Mouse (Mus musculus): ENCODE measurements at regions not wholly inside any gene's neighbourhood (a gene's known extent, or its start where the extent isn't known, plus 50 kb on each side); places are given as distances from the start of the nearest gene placed in this dataset.

DNA sequence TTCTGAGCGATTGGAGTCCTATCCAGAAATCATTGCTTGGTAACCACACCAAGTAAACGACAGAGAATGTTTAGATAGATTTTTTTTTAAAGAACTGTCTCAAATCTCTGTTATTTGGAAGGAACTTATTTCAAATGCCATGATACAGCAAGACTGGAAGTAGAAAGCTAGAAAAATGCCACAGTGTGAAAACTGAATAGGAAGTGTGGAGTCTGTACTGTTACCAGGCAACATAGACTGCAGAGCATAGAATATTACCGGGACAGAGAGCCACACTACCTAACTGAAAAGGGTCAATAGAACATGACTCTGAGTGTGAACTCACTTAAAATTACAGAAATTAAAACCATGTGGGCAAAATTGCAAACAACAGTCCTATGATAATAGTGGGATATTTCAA is 52.4 kb upstream of the Adcy1 start:
- H3K27me3 ChIP-seq (ENCODE audit: insufficient read depth, poor library complexity, severe bottlenecking): no peaks in the 10 kb centered on the region
- H3K4me1 ChIP-seq (replicated peaks): no peaks in the 10 kb centered on the region
- DNase-seq (ENCODE audit: low spot score): no peak
- no peak overlapping the region for H3K27ac ChIP-seq
- H3K36me3 ChIP-seq: no peaks in the 10 kb centered on the region
- 82% methylated on average over 3 of the region's 3 CpGs for WGBS
- no peak overlapping the region for H3K4me3 ChIP-seq
- H3K9me3 ChIP-seq: no peaks in the 10 kb centered on the region

DNA sequence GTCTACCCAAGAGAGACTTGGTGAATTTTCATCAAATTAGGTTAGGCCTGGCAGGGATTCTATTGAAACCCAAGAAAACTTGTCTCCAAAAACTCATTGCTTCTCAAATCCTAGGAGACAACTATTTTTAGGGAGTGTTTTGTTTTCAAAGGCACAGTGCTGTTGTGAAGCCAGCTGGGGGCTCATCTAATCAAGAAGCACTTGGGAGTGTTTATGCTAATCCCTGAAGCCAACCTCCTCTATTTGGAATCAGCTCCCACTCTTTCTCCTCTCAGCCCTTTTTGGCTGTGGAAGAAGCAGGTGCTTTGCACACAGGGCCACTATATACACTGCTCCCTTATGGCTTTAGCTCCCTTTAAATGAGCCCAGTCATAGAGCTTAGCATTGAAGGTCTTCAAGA is 64.0 kb upstream of the Adcy1 start:
- H3K9me3 ChIP-seq: no peaks in the 10 kb centered on the region
- no peaks in the 10 kb centered on the region for H3K36me3 ChIP-seq
- no peaks in the 10 kb centered on the region for H3K4me1 ChIP-seq (replicated peaks)
- H3K4me3 ChIP-seq: no peak overlapping the region
- H3K27me3 ChIP-seq (ENCODE audit: insufficient read depth, poor library complexity, severe bottlenecking): no peaks in the 10 kb centered on the region
- H3K27ac ChIP-seq: no peak overlapping the region
- no peak for DNase-seq (ENCODE audit: low spot score)

DNA sequence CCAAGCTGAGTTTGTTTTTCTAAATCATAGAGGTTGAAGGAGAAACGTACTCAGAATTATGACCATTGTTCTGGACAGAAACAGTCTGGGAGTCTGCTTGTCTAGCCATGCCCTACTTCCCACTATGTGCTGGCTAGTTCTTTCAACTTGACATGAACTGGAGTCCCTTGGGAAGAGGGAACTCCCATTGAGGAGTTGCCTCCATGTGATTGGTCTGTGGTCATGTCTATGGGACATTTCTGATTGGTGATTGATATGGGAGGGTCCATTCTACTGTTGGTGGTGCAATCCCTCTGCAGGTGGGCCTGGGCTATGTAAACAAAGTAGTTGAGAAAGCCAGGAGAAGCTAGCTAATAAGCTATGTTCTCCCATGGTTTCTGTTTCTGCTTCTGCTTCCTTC is 64.5 kb upstream of the Adcy1 start:
- Histone ChIP-seq H3K4me1 (replicated peaks) (no peaks in the 10 kb centered on the region), H3K27me3 (ENCODE audit: insufficient read depth, poor library complexity, severe bottlenecking) (no peaks in the 10 kb centered on the region), H3K4me3 (no peak overlapping the region), H3K9me3 (no peaks in the 10 kb centered on the region), H3K27ac (no peak overlapping the region), H3K36me3 (no peaks in the 10 kb centered on the region)
- WGBS: 72% methylated on average over 1 of the region's 1 CpGs
- DNase-seq (ENCODE audit: low spot score): no peak

DNA sequence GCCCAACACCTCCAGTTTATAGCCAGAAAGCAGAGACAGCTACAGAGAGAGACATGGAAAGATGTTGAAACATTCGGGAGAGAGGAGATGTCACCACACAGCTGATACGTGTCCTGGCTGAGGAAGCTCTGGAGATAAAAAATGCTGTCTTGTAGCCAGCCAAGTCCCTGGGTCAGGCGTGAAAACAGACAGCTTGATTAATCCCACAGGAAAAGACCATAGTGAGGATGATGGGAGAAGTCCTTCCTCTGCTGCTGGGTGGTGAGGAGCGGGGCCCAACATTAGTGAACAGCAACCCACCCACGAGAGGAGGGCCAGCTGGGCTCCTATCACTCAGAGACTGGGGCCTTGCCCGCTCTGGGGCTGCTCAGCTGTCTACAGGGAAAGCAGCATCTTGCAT is 65.8 kb upstream of the Adcy1 start:
- H3K36me3 ChIP-seq: no peaks in the 10 kb centered on the region
- no peak for DNase-seq (ENCODE audit: low spot score)
- 86% methylated on average over 6 of the region's 6 CpGs for WGBS

DNA sequence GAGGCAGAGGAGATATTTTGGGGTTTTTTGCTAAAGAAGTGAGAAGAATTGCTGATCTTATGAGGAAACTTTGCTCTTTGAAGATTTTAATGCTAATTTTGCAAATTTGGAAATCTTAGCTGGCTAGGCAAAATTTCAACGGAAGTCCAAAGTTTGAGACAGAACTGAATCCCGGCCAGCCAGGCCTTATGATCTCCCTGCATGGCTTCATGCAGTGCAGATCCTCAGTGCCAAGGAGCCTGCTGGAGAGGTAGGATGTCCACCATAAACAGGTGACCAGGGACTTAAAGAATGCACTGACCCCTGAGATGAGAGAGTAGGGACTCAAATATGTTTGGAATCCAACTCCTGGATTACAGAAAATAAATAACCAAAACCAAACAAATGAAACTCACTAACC is 69.6 kb upstream of the Adcy1 start:
- H3K4me3 ChIP-seq: no peak overlapping the region
- H3K27me3 ChIP-seq (ENCODE audit: insufficient read depth, poor library complexity, severe bottlenecking): no peaks in the 10 kb centered on the region
- no peaks in the 10 kb centered on the region for H3K36me3 ChIP-seq
- DNase-seq (ENCODE audit: low spot score): no peak
- H3K4me1 ChIP-seq (replicated peaks): no peaks in the 10 kb centered on the region
- 94% methylated on average over 2 of the region's 2 CpGs for WGBS
- no peak overlapping the region for H3K27ac ChIP-seq
- H3K9me3 ChIP-seq: no peaks in the 10 kb centered on the region

More for the DNA sequence above, 65.8 kb upstream of the Adcy1 start:
- Histone ChIP-seq H3K9me3 (no peaks in the 10 kb centered on the region), H3K27ac (no peak overlapping the region), H3K4me3 (no peak overlapping the region), H3K4me1 (replicated peaks) (no peaks in the 10 kb centered on the region), H3K27me3 (ENCODE audit: insufficient read depth, poor library complexity, severe bottlenecking) (no peaks in the 10 kb centered on the region)

DNA sequence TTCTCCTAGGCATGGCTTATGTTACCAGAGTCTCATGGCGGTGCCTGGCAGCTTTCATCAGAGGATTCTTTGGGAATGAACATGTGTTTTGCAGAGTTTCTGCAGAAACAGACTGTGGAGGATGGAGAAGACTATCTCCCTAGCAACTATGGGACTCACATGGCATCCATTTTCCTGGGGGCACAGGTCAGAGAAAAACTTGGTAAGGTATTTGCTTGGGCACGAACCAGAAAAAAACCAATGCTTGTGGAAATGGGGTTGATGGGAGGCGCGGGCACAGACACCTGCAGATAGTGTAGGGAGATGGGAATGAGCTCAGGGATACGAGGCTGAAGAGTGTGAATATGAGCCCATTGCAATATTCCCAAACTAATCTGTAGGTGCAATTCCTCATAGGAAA is 71.7 kb upstream of the Adcy1 start:
- Histone ChIP-seq H3K36me3 (no peaks in the 10 kb centered on the region), H3K4me1 (replicated peaks) (no peaks in the 10 kb centered on the region), H3K27me3 (ENCODE audit: insufficient read depth, poor library complexity, severe bottlenecking) (no peaks in the 10 kb centered on the region), H3K27ac (no peak overlapping the region), H3K9me3 (no peaks in the 10 kb centered on the region), H3K4me3 (no peak overlapping the region)
- DNase-seq (ENCODE audit: low spot score): no peak
- 87% methylated on average over 5 of the region's 5 CpGs for WGBS

DNA sequence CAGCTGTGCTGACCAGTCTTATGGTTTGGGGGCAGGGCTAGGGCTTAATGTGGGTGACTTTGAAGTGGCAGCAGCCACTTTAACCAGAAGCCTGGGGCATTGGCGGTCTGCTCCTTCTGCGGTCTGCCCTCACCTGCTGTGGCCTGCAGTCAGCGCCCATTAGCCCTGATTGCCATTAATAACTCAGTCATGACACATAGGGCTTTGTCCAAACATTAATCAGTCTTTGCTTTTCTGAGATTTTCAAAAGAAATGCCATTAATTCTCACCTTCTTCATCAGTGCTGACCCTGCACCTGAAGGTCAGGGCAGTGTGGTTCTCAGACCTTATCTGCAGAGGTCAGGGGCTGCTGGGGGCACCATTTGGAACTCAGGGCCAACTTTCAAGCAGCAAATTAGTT is 72.6 kb upstream of the Adcy1 start:
- H3K27me3 ChIP-seq (ENCODE audit: insufficient read depth, poor library complexity, severe bottlenecking): no peaks in the 10 kb centered on the region
- H3K36me3 ChIP-seq: no peaks in the 10 kb centered on the region
- H3K4me3 ChIP-seq: no peak overlapping the region
- DNase-seq (ENCODE audit: low spot score): no peak
- H3K4me1 ChIP-seq (replicated peaks): no peaks in the 10 kb centered on the region
- H3K9me3 ChIP-seq: no peaks in the 10 kb centered on the region
- no peak overlapping the region for H3K27ac ChIP-seq
- 79% methylated on average over 3 of the region's 3 CpGs for WGBS

DNA sequence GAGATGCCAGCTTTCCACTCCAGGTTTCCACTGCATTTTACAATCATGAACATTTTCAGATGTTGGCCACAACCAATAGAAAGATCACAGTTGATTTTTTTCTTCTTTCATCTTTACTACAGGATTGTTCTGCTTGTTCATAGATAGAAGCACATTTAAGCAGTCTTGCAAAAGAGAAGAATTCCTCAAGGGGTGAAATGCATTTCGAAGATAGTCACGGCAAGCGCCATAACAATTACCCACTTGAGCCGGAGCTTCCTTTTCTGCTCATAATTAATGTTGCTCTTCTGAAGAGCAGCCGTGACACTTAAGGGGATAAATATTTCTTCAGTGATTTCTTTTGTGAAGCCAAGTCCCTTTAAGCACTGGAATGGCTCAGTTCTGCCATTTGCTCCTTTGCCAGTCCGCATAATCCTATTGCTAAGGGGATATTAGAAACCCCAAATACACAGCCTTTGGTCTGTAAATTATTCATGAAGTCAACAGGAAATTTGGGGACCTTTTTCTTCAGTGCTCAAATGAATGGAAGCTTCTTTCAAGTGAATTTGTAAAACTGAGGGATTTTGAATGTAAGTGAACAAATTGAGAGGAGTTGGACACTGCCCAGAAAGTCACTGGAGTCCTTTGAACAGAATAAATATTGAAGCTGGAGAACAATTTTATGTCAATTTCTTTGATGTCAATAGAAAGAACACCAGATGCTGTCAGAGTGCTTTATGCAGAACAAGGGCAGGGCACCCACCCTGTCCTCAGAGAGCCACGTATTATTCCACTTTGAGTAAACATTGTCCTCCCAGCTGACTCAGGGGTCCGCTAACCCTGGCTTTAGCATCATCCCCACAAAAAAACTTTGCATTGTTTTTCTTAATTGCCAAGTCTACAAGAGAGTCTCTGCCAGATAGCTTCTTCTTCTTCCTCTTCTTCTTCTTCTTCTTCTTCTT is 74.1 kb upstream of the Adcy1 start:
- no peak for DNase-seq (ENCODE audit: low spot score)
- 85% methylated on average over 8 of the region's 8 CpGs for WGBS

DNA sequence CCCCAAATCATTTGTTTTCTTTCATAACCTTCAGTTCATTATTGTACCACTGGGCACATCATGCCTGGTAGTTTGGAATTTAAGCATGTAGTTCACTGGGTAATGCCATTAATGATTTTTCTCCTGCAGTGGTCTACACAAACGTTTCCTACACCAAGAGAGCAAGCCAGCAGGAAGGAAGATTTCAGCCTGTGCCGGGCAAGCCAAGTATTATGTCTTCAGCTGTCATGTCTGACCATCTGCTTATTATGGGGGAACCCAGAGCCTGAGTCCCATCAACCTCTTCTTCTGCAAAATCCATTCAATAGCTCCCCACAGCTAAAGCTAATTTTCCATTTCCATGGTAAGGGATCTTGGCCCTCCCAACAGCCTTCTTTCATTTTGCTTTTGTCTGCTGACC is 75.3 kb upstream of the Adcy1 start:
- DNase-seq (ENCODE audit: low spot score): no peak
- Histone ChIP-seq H3K9me3 (no peaks in the 10 kb centered on the region), H3K27ac (no peak overlapping the region), H3K4me1 (replicated peaks) (no peaks in the 10 kb centered on the region), H3K4me3 (no peak overlapping the region), H3K36me3 (no peaks in the 10 kb centered on the region), H3K27me3 (ENCODE audit: insufficient read depth, poor library complexity, severe bottlenecking) (no peaks in the 10 kb centered on the region)
- WGBS: 61% methylated on average over 2 of the region's 2 CpGs

More for the DNA sequence above, 74.1 kb upstream of the Adcy1 start:
- Histone ChIP-seq H3K27me3 (ENCODE audit: insufficient read depth, poor library complexity, severe bottlenecking) (no peaks in the 10 kb centered on the region), H3K4me3 (no peak overlapping the region), H3K36me3 (no peaks in the 10 kb centered on the region), H3K9me3 (no peaks in the 10 kb centered on the region), H3K27ac (no peak overlapping the region), H3K4me1 (replicated peaks) (no peaks in the 10 kb centered on the region)

DNA sequence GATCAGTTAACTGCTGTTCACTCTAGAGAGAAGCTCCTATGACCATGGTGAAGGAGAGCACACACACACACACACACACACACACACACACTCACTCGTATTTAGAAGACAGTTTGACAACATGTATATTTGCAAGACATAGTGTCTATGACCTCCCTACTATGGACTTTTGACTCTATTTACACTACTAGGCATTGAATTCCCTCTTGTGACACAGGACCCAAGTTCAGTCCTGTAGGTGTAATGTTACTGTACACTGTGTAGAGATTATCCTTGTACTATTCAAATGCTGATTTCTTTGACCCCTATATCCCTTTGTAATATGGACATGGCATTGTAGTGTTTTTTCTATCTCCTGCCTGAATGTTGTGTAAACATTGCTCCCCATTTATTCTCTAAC is 76.2 kb upstream of the Adcy1 start:
- no peak overlapping the region for H3K27ac ChIP-seq
- H3K9me3 ChIP-seq: no peaks in the 10 kb centered on the region
- no peaks in the 10 kb centered on the region for H3K27me3 ChIP-seq (ENCODE audit: insufficient read depth, poor library complexity, severe bottlenecking)
- no peak for DNase-seq (ENCODE audit: low spot score)
- H3K36me3 ChIP-seq: no peaks in the 10 kb centered on the region
- H3K4me1 ChIP-seq (replicated peaks): no peaks in the 10 kb centered on the region
- 91% methylated on average over 1 of the region's 1 CpGs for WGBS
- no peak overlapping the region for H3K4me3 ChIP-seq

DNA sequence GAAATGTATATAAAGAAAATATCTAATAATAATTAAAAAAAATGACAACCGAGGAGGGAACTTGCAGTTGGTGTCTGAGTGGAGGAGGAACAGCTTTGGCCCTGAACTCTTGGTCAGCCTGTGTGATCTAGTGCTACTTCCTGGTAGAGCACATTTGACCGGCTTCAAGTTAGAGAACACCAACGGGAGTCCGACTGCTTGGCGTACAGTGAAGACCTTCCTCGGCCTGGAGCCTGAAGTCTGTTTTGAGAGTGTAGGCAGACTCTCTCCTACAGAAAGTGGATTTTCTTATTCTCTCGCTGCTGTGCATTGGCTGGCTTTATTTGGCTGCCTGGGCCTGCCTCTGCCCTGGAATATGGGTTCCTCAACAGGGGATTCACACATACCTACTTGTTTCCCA is 81.2 kb upstream of the Adcy1 start:
- Histone ChIP-seq H3K27me3 (ENCODE audit: insufficient read depth, poor library complexity, severe bottlenecking) (no peaks in the 10 kb centered on the region), H3K27ac (no peak overlapping the region), H3K36me3 (no peaks in the 10 kb centered on the region), H3K4me3 (no peak overlapping the region), H3K9me3 (no peaks in the 10 kb centered on the region), H3K4me1 (replicated peaks) (no peaks in the 10 kb centered on the region)
- 86% methylated on average over 7 of the region's 7 CpGs for WGBS
- no peak for DNase-seq (ENCODE audit: low spot score)

DNA sequence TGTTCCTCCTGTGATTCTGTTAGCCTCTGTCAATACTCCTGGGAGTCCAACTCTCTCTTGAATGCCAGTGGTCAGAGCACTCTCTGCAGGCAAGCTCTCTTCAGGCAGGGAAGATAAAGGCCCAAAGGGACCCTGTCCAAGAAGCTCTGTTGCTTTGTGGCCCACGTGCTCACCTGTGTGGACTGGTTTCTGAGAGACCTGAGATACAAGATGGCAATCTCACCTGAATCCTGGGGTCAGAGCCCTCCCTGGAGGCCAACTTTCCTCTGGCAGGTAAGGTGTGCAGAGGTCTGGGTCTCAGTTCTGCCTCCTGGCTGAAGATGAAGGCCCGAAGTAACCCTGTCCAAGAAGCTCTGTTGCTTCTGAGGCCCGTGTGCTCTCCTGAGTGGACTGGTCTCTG is 83.6 kb upstream of the Adcy1 start:
- Histone ChIP-seq H3K4me1 (replicated peaks) (no peaks in the 10 kb centered on the region), H3K9me3 (no peaks in the 10 kb centered on the region), H3K4me3 (no peak overlapping the region), H3K27me3 (ENCODE audit: insufficient read depth, poor library complexity, severe bottlenecking) (no peaks in the 10 kb centered on the region), H3K36me3 (no peaks in the 10 kb centered on the region), H3K27ac (no peak overlapping the region)
- no peak for DNase-seq (ENCODE audit: low spot score)
- WGBS: 91% methylated on average over 3 of the region's 3 CpGs

DNA sequence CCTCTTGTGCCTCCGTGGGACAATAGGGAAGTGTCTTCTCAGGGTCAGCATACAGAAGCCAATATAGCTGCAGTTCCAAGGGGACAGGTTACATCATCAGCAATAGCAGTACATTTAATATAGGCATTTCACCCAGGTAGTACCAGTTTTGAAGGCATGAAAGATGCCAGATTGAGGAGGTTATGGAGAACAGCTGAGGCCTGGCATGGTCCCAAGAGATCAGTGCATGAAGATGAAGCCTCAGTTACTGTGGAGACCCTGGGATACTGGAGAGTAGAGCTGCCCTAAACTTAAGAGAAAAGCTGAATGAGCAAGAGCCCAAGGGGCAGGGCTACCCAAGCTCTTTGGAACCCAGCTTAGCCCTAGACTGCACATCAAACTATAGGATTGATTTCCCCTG is 94.1 kb upstream of the Adcy1 start:
- Histone ChIP-seq H3K4me1 (replicated peaks) (no peaks in the 10 kb centered on the region), H3K27ac (no peak overlapping the region), H3K9me3 (no peaks in the 10 kb centered on the region), H3K4me3 (no peak overlapping the region), H3K27me3 (ENCODE audit: insufficient read depth, poor library complexity, severe bottlenecking) (no peaks in the 10 kb centered on the region), H3K36me3 (no peaks in the 10 kb centered on the region)
- 69% methylated on average over 1 of the region's 1 CpGs for WGBS
- DNase-seq (ENCODE audit: low spot score): no peak

DNA sequence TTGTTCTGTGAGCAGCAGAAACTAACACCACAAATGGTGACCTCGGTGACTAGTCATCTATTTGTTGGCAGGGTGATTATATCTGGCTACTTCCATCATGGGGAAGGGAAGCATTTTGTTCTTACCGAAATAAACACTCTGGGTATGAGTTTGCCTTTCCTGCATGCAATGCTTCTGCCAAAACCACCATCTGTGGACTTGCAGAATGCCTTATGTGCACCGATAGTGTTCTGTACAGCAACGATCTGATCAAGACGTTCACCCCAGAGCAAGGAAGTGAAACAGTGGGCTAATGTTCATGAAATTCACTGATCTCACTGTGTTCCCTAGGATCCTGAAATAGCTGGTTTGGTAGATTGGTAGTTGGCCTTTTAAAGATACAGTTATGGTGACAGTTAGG is 96.3 kb upstream of the Adcy1 start:
- Histone ChIP-seq H3K27ac (no peak overlapping the region), H3K36me3 (no peaks in the 10 kb centered on the region), H3K4me1 (replicated peaks) (0 out of 2 replicates have a peak, but pooled peaks cover 2% of the 10 kb centered on the region), H3K4me3 (no peak overlapping the region), H3K27me3 (ENCODE audit: insufficient read depth, poor library complexity, severe bottlenecking) (no peaks in the 10 kb centered on the region), H3K9me3 (no peaks in the 10 kb centered on the region)
- DNase-seq (ENCODE audit: low spot score): no peak
- whole genome bisulfite sequencing: 90% methylated on average over 5 of the region's 5 CpGs

Data from hindbrain, embryonic 10.5 days (tissue).